Mouse (Mus musculus) hindbrain, embryonic 10.5 days (tissue): ENCODE measurements around the gene Rad21l. TPM values are rescaled to one million over a fixed set of nuclear protein-coding genes. Genes with fewer than 3 reads are reported as not detected.
A peak's percentile ranks its signal among the peaks of the same experiment; 100 is the strongest.

Source experiments
- DNase-seq: peaks from one replicate; pipeline ENCODE4 v3.0.0-alpha.2; 2017; ENCODE audit warnings: low spot score
- H3K27ac ChIP-seq: fragments of 300-500 bp; sonication (generic); 2 replicates; pipeline ENCODE4 v1.5.1; 2016; ENCODE audit warnings: mild to moderate bottlenecking, moderate library complexity
- H3K27me3 ChIP-seq: fragments of 300-500 bp; sonication (generic); 2 replicates; pipeline ENCODE4 v1.6.1; 2016; ENCODE audit warnings: mild to moderate bottlenecking; ENCODE audit not compliant: poor library complexity, insufficient read depth, severe bottlenecking
- H3K36me3 ChIP-seq: fragments of 300-500 bp; sonication (generic); 2 replicates; pipeline ENCODE4 v1.6.1; 2016; ENCODE audit warnings: mild to moderate bottlenecking, moderate library complexity
- H3K4me1 ChIP-seq: fragments of 300-500 bp; sonication (generic); replicated peaks from 2 replicates; pipeline ENCODE4 v1.6.1; 2016; ENCODE audit warnings: mild to moderate bottlenecking
- H3K4me3 ChIP-seq: fragments of 300-500 bp; sonication (generic); 2 replicates; pipeline ENCODE4 v1.5.1; 2016; ENCODE audit warnings: mild to moderate bottlenecking, moderate library complexity
- H3K9me3 ChIP-seq: fragments of 300-500 bp; sonication (generic); 2 replicates; pipeline ENCODE4 v1.6.1; 2016; ENCODE audit warnings: mild to moderate bottlenecking, moderate library complexity
- WGBS: fragments of 180-500 bp; shearing (Covaris S2); methylation state at CpG from one replicate; pipeline ENCODE4 v1.1.7; 2016; 5-methylcytosine and 5-hydroxymethylcytosine counted together
- polyA plus RNA-seq: library from polyadenylated mRNA; unstranded; fragments of >200 nt; fragmentation: Nextera tagmentation; extraction: Ambion mirVana; gene quantifications from 2 replicates; pipeline ENCODE4 v1.2.1, GENCODE M21; 2016

Rad21l gene
- polyA plus RNA-seq, 1 experiment from 2014 or later: not detected

GRCm38 (mm10) chr2:151670026-151670967 lies 2.0 kb upstream of the Rad21l start:
- 37% methylated on average over 48 of the region's 48 CpGs for WGBS
- peak overlapping the region; percentile 32 for H3K4me3 ChIP-seq

GRCm38 (mm10) chr2:151652053-151652452 lies 16.3 kb downstream of the Rad21l start:
- Histone ChIP-seq H3K4me1 (no peaks in the 10 kb centered on the region), H3K4me3 (no peak overlapping the region), H3K9me3 (no peaks in the 10 kb centered on the region), H3K27me3 (no peaks in the 10 kb centered on the region), H3K27ac (no peak overlapping the region), H3K36me3 (no peaks in the 10 kb centered on the region)
- WGBS: 75% methylated on average over 1 of the region's 1 CpGs
- DNase-seq: no peak

More at GRCm38 (mm10) chr2:151670026-151670967, 2.0 kb upstream of the Rad21l start:
- Histone ChIP-seq H3K36me3 (no peaks in the 10 kb centered on the region), H3K9me3 (no peaks in the 10 kb centered on the region), H3K27me3 (peaks cover 23% of the 10 kb centered on the region), H3K27ac (no peak overlapping the region), H3K4me1 (peaks cover 8% of the 10 kb centered on the region)
- no peak for DNase-seq

GRCm38 (mm10) chr2:151636015-151636402 lies 32.3 kb downstream of the Rad21l start:
- H3K36me3 ChIP-seq: no peaks in the 10 kb centered on the region
- H3K9me3 ChIP-seq: no peaks in the 10 kb centered on the region
- peaks cover 32% of the 10 kb centered on the region for H3K27me3 ChIP-seq
- no peak overlapping the region for H3K4me3 ChIP-seq
- DNase-seq: no peak
- H3K27ac ChIP-seq: no peak overlapping the region
- WGBS: 82% methylated on average over 2 of the region's 2 CpGs
- peaks cover 15% of the 10 kb centered on the region for H3K4me1 ChIP-seq

GRCm38 (mm10) chr2:151635362-151636014 lies 32.8 kb downstream of the Rad21l start:
- H3K36me3 ChIP-seq: no peaks in the 10 kb centered on the region
- 72% methylated on average over 9 of the region's 9 CpGs for WGBS
- H3K9me3 ChIP-seq: no peaks in the 10 kb centered on the region
- peaks cover 37% of the 10 kb centered on the region for H3K27me3 ChIP-seq
- peaks cover 15% of the 10 kb centered on the region for H3K4me1 ChIP-seq
- no peak overlapping the region for H3K4me3 ChIP-seq
- no peak for DNase-seq
- H3K27ac ChIP-seq: no peak overlapping the region

GRCm38 (mm10) chr2:151634903-151635302 lies 33.4 kb downstream of the Rad21l start:
- Histone ChIP-seq H3K4me1 (peaks cover 15% of the 10 kb centered on the region), H3K9me3 (no peaks in the 10 kb centered on the region), H3K36me3 (no peaks in the 10 kb centered on the region), H3K27me3 (peaks cover 41% of the 10 kb centered on the region), H3K27ac (no peak overlapping the region), H3K4me3 (no peak overlapping the region)
- 40% methylated on average over 2 of the region's 2 CpGs for WGBS
- DNase-seq: no peak

- DNase-seq: no peak
- Histone ChIP-seq H3K9me3 (no peaks in the 10 kb centered on the region), H3K4me1 (peaks cover 15% of the 10 kb centered on the region), H3K4me3 (no peak overlapping the region), H3K27ac (no peak overlapping the region), H3K27me3 (peaks cover 41% of the 10 kb centered on the region), H3K36me3 (no peaks in the 10 kb centered on the region)
- 32% methylated on average over 5 of the region's 5 CpGs for WGBS
Measured at GRCm38 (mm10) chr2:151632982-151633381, 35.4 kb downstream of the Rad21l start.

GRCm38 (mm10) chr2:151632159-151632814 lies 36.0 kb downstream of the Rad21l start, which contains the start of gene Snph:
TSS of gene Snph (minus strand) at chr2:151632593.
- WGBS: under 1% methylated on average over 47 of the region's 47 CpGs
- Histone ChIP-seq H3K4me1 (peaks cover 15% of the 10 kb centered on the region), H3K27me3 (peaks cover 41% of the 10 kb centered on the region), H3K4me3 (peak within 1 kb of the TSS; percentile 84), H3K27ac (peak within 1 kb of the TSS; percentile 84), H3K36me3 (no peaks in the 10 kb centered on the region), H3K9me3 (no peaks in the 10 kb centered on the region)
- DNase-seq: peak; percentile 71

GRCm38 (mm10) chr2:151631406-151632158 lies 36.8 kb downstream of the Rad21l start:
- Histone ChIP-seq H3K36me3 (no peaks in the 10 kb centered on the region), H3K4me3 (peak overlapping the region; percentile 84), H3K9me3 (no peaks in the 10 kb centered on the region), H3K4me1 (peaks cover 15% of the 10 kb centered on the region), H3K27me3 (peaks cover 41% of the 10 kb centered on the region), H3K27ac (peak overlapping the region; percentile 84)
- 2% methylated on average over 22 of the region's 22 CpGs for whole genome bisulfite sequencing
- no peak for DNase-seq

GRCm38 (mm10) chr2:151629310-151629709 lies 39.0 kb downstream of the Rad21l start:
- no peaks in the 10 kb centered on the region for H3K9me3 ChIP-seq
- WGBS: 71% methylated on average over 7 of the region's 7 CpGs
- no peaks in the 10 kb centered on the region for H3K36me3 ChIP-seq
- no peak overlapping the region for H3K4me3 ChIP-seq
- DNase-seq: no peak
- H3K27me3 ChIP-seq: peaks cover 41% of the 10 kb centered on the region
- H3K27ac ChIP-seq: no peak overlapping the region
- peaks cover 15% of the 10 kb centered on the region for H3K4me1 ChIP-seq

GRCm38 (mm10) chr2:151628011-151628410 lies 40.3 kb downstream of the Rad21l start:
- H3K27ac ChIP-seq: no peak overlapping the region
- no peak overlapping the region for H3K4me3 ChIP-seq
- H3K9me3 ChIP-seq: no peaks in the 10 kb centered on the region
- 91% methylated on average over 3 of the region's 3 CpGs for WGBS
- no peak for DNase-seq
- peaks cover 15% of the 10 kb centered on the region for H3K4me1 ChIP-seq
- H3K36me3 ChIP-seq: no peaks in the 10 kb centered on the region
- peaks cover 28% of the 10 kb centered on the region for H3K27me3 ChIP-seq

GRCm38 (mm10) chr2:151626296-151626695 lies 42.0 kb downstream of the Rad21l start:
- H3K36me3 ChIP-seq: no peaks in the 10 kb centered on the region
- no peak overlapping the region for H3K27ac ChIP-seq
- no peak overlapping the region for H3K4me3 ChIP-seq
- 89% methylated on average over 7 of the region's 7 CpGs for WGBS
- peaks cover 12% of the 10 kb centered on the region for H3K27me3 ChIP-seq
- no peaks in the 10 kb centered on the region for H3K9me3 ChIP-seq
- DNase-seq: no peak
- H3K4me1 ChIP-seq: peaks cover 1% of the 10 kb centered on the region

GRCm38 (mm10) chr2:151623776-151624175 lies 44.6 kb downstream of the Rad21l start:
- Histone ChIP-seq H3K27ac (no peak overlapping the region), H3K4me3 (no peak overlapping the region), H3K9me3 (no peaks in the 10 kb centered on the region), H3K27me3 (no peaks in the 10 kb centered on the region), H3K4me1 (0 out of 2 replicates have a peak, but pooled peaks cover 5% of the 10 kb centered on the region), H3K36me3 (no peaks in the 10 kb centered on the region)
- no peak for DNase-seq
- 76% methylated on average over 3 of the region's 3 CpGs for WGBS
